Mouse (Mus musculus): Measurements from ENCODE around the gene Golga5. TPM values are rescaled to one million over a fixed set of nuclear protein-coding genes. Genes with fewer than 3 reads are reported as not detected.
"Not testable (repeated sequence)": the region's sequence is repeated elsewhere in the genome, so short reads cannot be mapped to it uniquely, and the experiment has no call there.

Golga5 gene
- polyA plus RNA-seq, 1 experiment from 2014 or later, result 36.0 TPM

DNA sequence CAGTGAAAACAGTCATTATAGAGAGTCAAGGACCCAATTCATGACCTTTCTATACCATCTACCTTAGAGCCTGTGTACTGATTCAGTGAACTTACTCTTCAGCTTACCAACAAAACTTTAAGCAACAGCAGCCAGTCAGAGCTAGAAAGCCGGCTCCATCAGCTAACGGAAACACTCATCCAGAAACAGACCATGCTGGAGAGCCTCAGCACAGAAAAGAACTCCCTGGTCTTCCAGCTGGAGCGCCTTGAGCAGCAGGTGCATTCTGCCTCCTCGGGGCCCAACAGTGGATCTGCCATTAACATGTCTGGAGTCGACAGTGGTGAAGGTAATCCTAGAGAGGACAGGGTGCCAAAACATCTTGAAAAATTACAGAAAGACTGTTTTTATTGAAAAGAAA is 23.0 kb downstream of the Golga5 start:
- no peak overlapping the region for H3K4me2 ChIP-seq (ENCODE audit: low read depth, severe bottlenecking)
- no peak for DNase-seq (ENCODE audit: low spot score)
- no peak overlapping the region for H3K27ac ChIP-seq (replicated peaks; ENCODE audit: low read depth, low read length)
- no peak for ATAC-seq (ENCODE audit: insufficient number of reproducible peaks, low FRiP score, low TSS enrichment, low read depth)
- no peak overlapping the region for H3K4me3 ChIP-seq (ENCODE audit: low read depth, low read length)
- H3K27me3 ChIP-seq (ENCODE audit: control insufficient read depth, insufficient read depth, low read length), result no peaks in the 10 kb centered on the region
- H3K4me1 ChIP-seq (ENCODE audit: control insufficient read depth, insufficient read depth, low read length), result no peaks in the 10 kb centered on the region
- H3K36me3 ChIP-seq (ENCODE audit: control insufficient read depth, insufficient read depth, low read length), result peaks cover 2% of the 10 kb centered on the region; the same call in 1 of the 2 replicates
- no peak overlapping the region for H3K9ac ChIP-seq (ENCODE audit: low read length)
- WGBS, result 92% methylated on average over 5 of the region's 5 CpGs
- H3K9me3 ChIP-seq (ENCODE audit: control insufficient read depth, low read length), result no peaks in the 10 kb centered on the region

DNA sequence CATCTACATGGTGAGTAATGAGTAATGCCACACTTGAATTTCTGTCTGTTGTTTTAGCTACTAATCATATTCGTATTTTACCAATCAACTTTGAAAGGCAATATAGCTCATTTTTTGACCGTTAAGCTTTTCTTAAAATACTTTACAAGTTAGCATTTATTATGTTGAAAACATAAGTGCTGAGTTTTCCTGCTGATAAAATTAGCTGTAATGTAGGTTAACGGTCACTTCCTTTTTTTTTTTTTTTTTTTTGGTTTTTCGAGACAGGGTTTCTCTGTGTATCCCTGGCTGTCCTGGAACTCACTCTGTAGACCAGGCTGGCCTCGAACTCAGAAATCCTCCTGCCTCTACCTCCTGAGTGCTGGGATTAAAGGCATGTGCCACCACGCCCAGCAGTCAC is 26.8 kb downstream of the Golga5 start:
- H3K36me3 ChIP-seq (ENCODE audit: control insufficient read depth, insufficient read depth, low read length); H3K9ac ChIP-seq (ENCODE audit: low read length); H3K9me3 ChIP-seq (ENCODE audit: control insufficient read depth, low read length); H3K27me3 ChIP-seq (ENCODE audit: control insufficient read depth, insufficient read depth, low read length); H3K4me2 ChIP-seq (ENCODE audit: low read depth, severe bottlenecking); H3K4me3 ChIP-seq (ENCODE audit: low read depth, low read length); H3K27ac ChIP-seq (replicated peaks; ENCODE audit: low read depth, low read length); DNase-seq (ENCODE audit: low spot score); ATAC-seq (ENCODE audit: insufficient number of reproducible peaks, low FRiP score, low TSS enrichment, low read depth): not testable (repeated sequence)
- WGBS, result 88% methylated on average over 6 of the region's 6 CpGs
- peaks cover 12% of the 10 kb centered on the region for H3K4me1 ChIP-seq (ENCODE audit: control insufficient read depth, insufficient read depth, low read length)

DNA sequence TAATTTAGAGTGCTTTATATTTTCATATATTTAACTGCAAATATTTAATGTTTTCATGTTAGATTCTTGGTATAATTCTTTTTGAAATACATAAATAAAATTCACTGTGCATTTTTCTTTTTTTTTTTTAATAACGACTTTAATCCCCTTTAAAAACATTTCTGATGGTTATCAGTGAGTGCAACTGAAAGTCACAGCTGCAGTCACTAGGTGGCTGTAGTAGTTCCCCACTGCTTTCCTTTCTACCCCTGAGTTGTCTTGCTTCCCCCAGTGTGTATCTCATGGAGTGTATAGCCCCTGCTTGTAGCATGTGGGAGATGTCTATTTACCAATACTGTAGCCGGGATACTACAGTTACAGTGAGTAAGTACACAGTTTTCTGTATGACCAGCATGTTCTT is 29.0 kb downstream of the Golga5 start:
- no peak overlapping the region for H3K9ac ChIP-seq (ENCODE audit: low read length)
- 0 out of 2 replicates have a peak overlapping the region, but pooled peaks have one; percentile 79 for H3K27ac ChIP-seq (replicated peaks; ENCODE audit: low read depth, low read length)
- ATAC-seq (ENCODE audit: insufficient number of reproducible peaks, low FRiP score, low TSS enrichment, low read depth) (no peak), DNase-seq (ENCODE audit: low spot score) (no peak)
- peaks cover 12% of the 10 kb centered on the region for H3K4me1 ChIP-seq (ENCODE audit: control insufficient read depth, insufficient read depth, low read length)
- no peak overlapping the region for H3K4me3 ChIP-seq (ENCODE audit: low read depth, low read length)
- no peaks in the 10 kb centered on the region for H3K9me3 ChIP-seq (ENCODE audit: control insufficient read depth, low read length)
- no peak overlapping the region for H3K4me2 ChIP-seq (ENCODE audit: low read depth, severe bottlenecking)
- no peaks in the 10 kb centered on the region for H3K27me3 ChIP-seq (ENCODE audit: control insufficient read depth, insufficient read depth, low read length)
- peaks cover 2% of the 10 kb centered on the region; the same call in 1 of the 2 replicates for H3K36me3 ChIP-seq (ENCODE audit: control insufficient read depth, insufficient read depth, low read length)
- WGBS, result 74% methylated on average over 2 of the region's 2 CpGs

DNA sequence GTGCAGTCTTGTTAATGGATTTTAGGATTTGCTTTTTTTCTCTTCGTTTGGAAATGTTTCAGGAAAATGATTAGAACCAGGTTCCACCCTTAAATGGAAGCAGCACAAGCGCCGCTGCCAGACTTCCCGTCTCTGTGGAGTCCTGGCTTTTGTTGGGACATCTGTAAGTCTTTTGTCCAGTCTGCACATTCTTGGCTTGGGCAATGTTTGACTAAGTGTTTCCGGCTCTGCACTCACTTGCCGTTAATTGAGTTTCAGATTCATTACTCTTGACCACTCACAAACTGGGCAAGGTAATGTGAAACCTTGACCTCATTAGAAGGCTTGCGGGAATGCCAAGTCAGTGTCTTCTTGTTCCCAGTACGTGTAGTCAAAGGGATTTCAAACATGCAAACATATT is 29.8 kb downstream of the Golga5 start:
- Histone ChIP-seq H3K4me2 (ENCODE audit: low read depth, severe bottlenecking) (peak overlapping the region; percentile 15; the same call in 1 of the 2 replicates), H3K9ac (ENCODE audit: low read length) (no peak overlapping the region), H3K9me3 (ENCODE audit: control insufficient read depth, low read length) (no peaks in the 10 kb centered on the region), H3K27ac (replicated peaks; ENCODE audit: low read depth, low read length) (peak overlapping the region; percentile 79), H3K36me3 (ENCODE audit: control insufficient read depth, insufficient read depth, low read length) (peaks cover 2% of the 10 kb centered on the region; the same call in 1 of the 2 replicates), H3K27me3 (ENCODE audit: control insufficient read depth, insufficient read depth, low read length) (no peaks in the 10 kb centered on the region), H3K4me3 (ENCODE audit: low read depth, low read length) (no peak overlapping the region), H3K4me1 (ENCODE audit: control insufficient read depth, insufficient read depth, low read length) (peaks cover 12% of the 10 kb centered on the region)
- peak; percentile 79 for DNase-seq (ENCODE audit: low spot score)
- WGBS, result 20% methylated on average over 8 of the region's 8 CpGs
- ATAC-seq (ENCODE audit: insufficient number of reproducible peaks, low FRiP score, low TSS enrichment, low read depth), result peak; percentile 77

DNA sequence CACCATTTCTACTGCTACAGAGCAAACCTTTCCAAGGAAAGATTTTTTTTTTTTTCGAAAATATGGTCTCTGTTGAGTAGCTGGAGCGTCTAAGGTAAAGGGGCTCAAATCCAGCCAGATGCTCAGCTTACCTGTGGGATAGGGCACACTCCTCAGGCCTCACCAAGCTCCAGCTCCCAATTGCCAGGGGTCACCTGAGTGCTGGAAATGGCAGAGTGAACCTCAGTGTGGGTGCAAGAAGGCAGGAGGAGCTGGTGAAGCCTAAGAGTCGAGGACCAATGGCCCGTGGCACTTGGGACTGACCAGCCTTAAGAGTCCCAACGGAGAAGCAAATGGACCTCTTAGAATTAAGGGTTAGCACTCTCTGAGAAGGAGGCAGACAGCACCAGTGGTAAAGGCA is 30.3 kb downstream of the Golga5 start:
- no peak for ATAC-seq (ENCODE audit: insufficient number of reproducible peaks, low FRiP score, low TSS enrichment, low read depth)
- WGBS, result 75% methylated on average over 5 of the region's 5 CpGs
- Histone ChIP-seq H3K9ac (ENCODE audit: low read length) (no peak overlapping the region), H3K36me3 (ENCODE audit: control insufficient read depth, insufficient read depth, low read length) (peaks cover 2% of the 10 kb centered on the region; the same call in 1 of the 2 replicates), H3K4me2 (ENCODE audit: low read depth, severe bottlenecking) (no peak overlapping the region), H3K27me3 (ENCODE audit: control insufficient read depth, insufficient read depth, low read length) (no peaks in the 10 kb centered on the region), H3K27ac (replicated peaks; ENCODE audit: low read depth, low read length) (peak overlapping the region; percentile 81; the same call in 1 of the 2 replicates), H3K4me3 (ENCODE audit: low read depth, low read length) (no peak overlapping the region), H3K4me1 (ENCODE audit: control insufficient read depth, insufficient read depth, low read length) (peaks cover 12% of the 10 kb centered on the region), H3K9me3 (ENCODE audit: control insufficient read depth, low read length) (no peaks in the 10 kb centered on the region)
- no peak for DNase-seq (ENCODE audit: low spot score)

- ATAC-seq (ENCODE audit: insufficient number of reproducible peaks, low FRiP score, low TSS enrichment, low read depth) (no peak), DNase-seq (ENCODE audit: low spot score) (no peak)
- peaks cover under 1% of the 10 kb centered on the region; the same call in 1 of the 2 replicates for H3K36me3 ChIP-seq (ENCODE audit: control insufficient read depth, insufficient read depth, low read length)
- H3K4me2 ChIP-seq (ENCODE audit: low read depth, severe bottlenecking), result no peak overlapping the region
- 0 out of 2 replicates have a peak overlapping the region, but pooled peaks have one; percentile 81 for H3K27ac ChIP-seq (replicated peaks; ENCODE audit: low read depth, low read length)
- H3K9ac ChIP-seq (ENCODE audit: low read length), result no peak overlapping the region
- WGBS, result 72% methylated on average over 4 of the region's 4 CpGs
- no peak overlapping the region for H3K4me3 ChIP-seq (ENCODE audit: low read depth, low read length)
- H3K4me1 ChIP-seq (ENCODE audit: control insufficient read depth, insufficient read depth, low read length), result peaks cover 12% of the 10 kb centered on the region
- H3K9me3 ChIP-seq (ENCODE audit: control insufficient read depth, low read length), result no peaks in the 10 kb centered on the region
- no peaks in the 10 kb centered on the region for H3K27me3 ChIP-seq (ENCODE audit: control insufficient read depth, insufficient read depth, low read length)
Observed at GRCm38 (mm10) chr12:102499723-102500122, 30.8 kb downstream of the Golga5 start.

DNA sequence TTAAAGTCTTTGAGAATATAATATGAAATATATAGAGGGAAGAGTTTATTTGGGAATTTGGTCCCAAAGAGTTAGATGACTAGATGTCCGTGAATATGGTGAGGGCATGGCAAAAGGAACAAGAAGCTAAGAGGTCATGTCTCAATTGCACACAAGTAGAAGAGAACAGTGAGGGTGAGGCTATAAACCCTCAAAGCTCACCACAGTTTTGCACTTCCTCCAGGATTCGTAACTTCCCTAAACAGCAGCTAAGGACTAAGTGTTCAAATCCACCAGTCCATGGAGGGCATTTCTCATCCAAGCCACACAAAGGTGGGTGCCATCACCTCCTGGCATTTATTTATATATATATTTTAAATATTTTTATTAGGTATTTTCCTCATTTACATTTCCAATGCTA is 32.1 kb downstream of the Golga5 start:
- 92% methylated on average over 2 of the region's 2 CpGs for WGBS
- H3K9me3 ChIP-seq (ENCODE audit: control insufficient read depth, low read length), result no peaks in the 10 kb centered on the region
- DNase-seq (ENCODE audit: low spot score) (no peak), ATAC-seq (ENCODE audit: insufficient number of reproducible peaks, low FRiP score, low TSS enrichment, low read depth) (no peak)
- H3K36me3 ChIP-seq (ENCODE audit: control insufficient read depth, insufficient read depth, low read length), result no peaks in the 10 kb centered on the region; the same call in 1 of the 2 replicates
- H3K4me1 ChIP-seq (ENCODE audit: control insufficient read depth, insufficient read depth, low read length), result peaks cover 12% of the 10 kb centered on the region
- H3K4me2 ChIP-seq (ENCODE audit: low read depth, severe bottlenecking), result no peak overlapping the region
- no peaks in the 10 kb centered on the region for H3K27me3 ChIP-seq (ENCODE audit: control insufficient read depth, insufficient read depth, low read length)
- no peak overlapping the region for H3K4me3 ChIP-seq (ENCODE audit: low read depth, low read length)
- H3K27ac ChIP-seq (replicated peaks; ENCODE audit: low read depth, low read length), result no peak overlapping the region
- no peak overlapping the region for H3K9ac ChIP-seq (ENCODE audit: low read length)

- no peak overlapping the region for H3K4me3 ChIP-seq (ENCODE audit: low read depth, low read length)
- H3K27me3 ChIP-seq (ENCODE audit: control insufficient read depth, insufficient read depth, low read length), result no peaks in the 10 kb centered on the region
- ATAC-seq (ENCODE audit: insufficient number of reproducible peaks, low FRiP score, low TSS enrichment, low read depth) (no peak), DNase-seq (ENCODE audit: low spot score) (no peak)
- H3K27ac ChIP-seq (replicated peaks; ENCODE audit: low read depth, low read length), result no peak overlapping the region
- no peak overlapping the region for H3K9ac ChIP-seq (ENCODE audit: low read length)
- peaks cover 12% of the 10 kb centered on the region for H3K4me1 ChIP-seq (ENCODE audit: control insufficient read depth, insufficient read depth, low read length)
- no peaks in the 10 kb centered on the region; the same call in 1 of the 2 replicates for H3K36me3 ChIP-seq (ENCODE audit: control insufficient read depth, insufficient read depth, low read length)
- no peaks in the 10 kb centered on the region for H3K9me3 ChIP-seq (ENCODE audit: control insufficient read depth, low read length)
- no peak overlapping the region for H3K4me2 ChIP-seq (ENCODE audit: low read depth, severe bottlenecking)
- WGBS, result 73% methylated on average over 8 of the region's 8 CpGs
Observed at GRCm38 (mm10) chr12:102501848-102502595, 33.1 kb downstream of the Golga5 start.

Measured in limb, embryonic 11.5 days (tissue).